Mouse (Mus musculus): Measurements from ENCODE around the gene Aph1c. TPM values are rescaled to one million over a fixed set of nuclear protein-coding genes. Genes with fewer than 3 reads are reported as not detected.
"Not testable (repeated sequence)": the region's sequence is repeated elsewhere in the genome, so short reads cannot be mapped to it uniquely, and the experiment has no call there.

The Aph1c gene
- polyA plus RNA-seq, 1 experiment, result 2.7 TPM

DNA sequence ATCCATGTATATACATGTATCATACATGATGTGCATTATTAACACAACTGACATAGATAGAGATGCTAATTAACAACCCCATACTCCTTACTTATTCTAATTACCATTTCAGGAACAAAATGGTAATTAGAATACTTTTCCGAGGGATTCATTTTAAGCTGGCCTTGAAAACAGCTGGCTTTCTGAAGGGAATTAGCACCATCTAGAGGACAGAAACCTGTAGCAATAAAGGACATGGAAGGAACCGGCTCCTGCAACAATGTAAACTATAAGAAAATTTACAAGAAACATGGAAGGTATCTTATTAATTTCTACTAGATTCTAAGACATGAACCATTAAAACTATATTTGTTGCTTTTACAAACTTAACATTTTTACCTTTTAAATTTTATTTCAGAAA is 46.7 kb downstream of the Aph1c start:
- Histone ChIP-seq H3K4me2 (ENCODE audit: low read depth) (no peak overlapping the region), H3K4me3 (no peak overlapping the region), H3ac (ENCODE audit: control insufficient read depth, insufficient read length) (no peak overlapping the region), H3K79me2 (ENCODE audit: control insufficient read depth, insufficient read depth) (no peaks in the 10 kb centered on the region), H3K27me3 (ENCODE audit: control insufficient read depth, insufficient read depth, insufficient read length) (no peaks in the 10 kb centered on the region), H3K36me3 (ENCODE audit: control insufficient read depth, insufficient read depth) (peaks cover 3% of the 10 kb centered on the region)
- TF ChIP-seq E2F4 (IDR thresholded peaks at IDR 0.05; ENCODE audit: insufficient read depth), result no peak
- TF ChIP-seq USF1 (IDR thresholded peaks at IDR 0.05; ENCODE audit: low read depth), result no peak
- no peak for TF ChIP-seq MYOD1 (IDR thresholded peaks at IDR 0.05; ENCODE audit: control insufficient read depth in 1 of 3, insufficient read length in 2 of 3, low read depth in 2 of 3)
- TF ChIP-seq POLR2A (IDR thresholded peaks at IDR 0.05; ENCODE audit: insufficient read length, low read depth), result no peak
- no peak for TF ChIP-seq MAX (IDR thresholded peaks at IDR 0.05; ENCODE audit: low read depth)
- no peak for TF ChIP-seq TCF12 (IDR thresholded peaks at IDR 0.05; ENCODE audit: insufficient read depth, poor library complexity, severe bottlenecking)

DNA sequence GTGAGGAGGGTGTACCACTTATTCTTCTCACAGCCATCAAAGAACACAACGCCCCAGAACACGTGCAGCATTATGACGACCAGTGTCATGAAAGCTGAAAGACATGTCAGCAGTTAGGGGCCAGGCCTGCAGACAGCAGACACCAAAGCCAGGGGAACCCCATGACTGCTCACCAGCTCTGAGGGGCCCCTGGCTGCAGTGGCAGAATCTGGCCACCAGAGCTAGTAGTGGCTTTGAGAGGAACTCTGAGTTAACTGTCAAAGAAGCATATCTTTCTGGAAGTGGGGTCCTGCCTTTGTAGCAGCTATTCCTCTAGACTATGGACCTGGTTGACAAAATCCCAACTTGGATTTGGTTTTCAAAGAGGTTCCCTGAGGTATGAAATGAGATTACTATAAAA is 50.0 kb downstream of the Aph1c start:
- H3ac ChIP-seq (ENCODE audit: control insufficient read depth, insufficient read length); H3K4me3 ChIP-seq; H3K79me2 ChIP-seq (ENCODE audit: control insufficient read depth, insufficient read depth); H3K36me3 ChIP-seq (ENCODE audit: control insufficient read depth, insufficient read depth); H3K4me2 ChIP-seq (ENCODE audit: low read depth); H3K27me3 ChIP-seq (ENCODE audit: control insufficient read depth, insufficient read depth, insufficient read length): not testable (repeated sequence)

GRCm38 (mm10) chr9:66770701-66771100 is 63.8 kb downstream of the Aph1c start:
- Histone ChIP-seq H3K4me3 (no peak overlapping the region), H3K79me2 (ENCODE audit: control insufficient read depth, insufficient read depth) (no peaks in the 10 kb centered on the region), H3K27me3 (ENCODE audit: control insufficient read depth, insufficient read depth, insufficient read length) (no peaks in the 10 kb centered on the region), H3ac (ENCODE audit: control insufficient read depth, insufficient read length) (no peak overlapping the region), H3K4me2 (ENCODE audit: low read depth) (no peak overlapping the region), H3K36me3 (ENCODE audit: control insufficient read depth, insufficient read depth) (no peaks in the 10 kb centered on the region)
- TF ChIP-seq MYOD1 (IDR thresholded peaks at IDR 0.05; ENCODE audit: control insufficient read depth in 1 of 3, insufficient read length in 2 of 3, low read depth in 2 of 3), result no peak

GRCm38 (mm10) chr9:66769275-66769674 is 65.3 kb downstream of the Aph1c start:
- no peak for TF ChIP-seq POLR2A (IDR thresholded peaks at IDR 0.05; ENCODE audit: insufficient read length, low read depth)
- no peaks in the 10 kb centered on the region for H3K27me3 ChIP-seq (ENCODE audit: control insufficient read depth, insufficient read depth, insufficient read length)
- no peak overlapping the region for H3K4me2 ChIP-seq (ENCODE audit: low read depth)
- no peak overlapping the region for H3ac ChIP-seq (ENCODE audit: control insufficient read depth, insufficient read length)
- no peak overlapping the region for H3K4me3 ChIP-seq
- H3K36me3 ChIP-seq (ENCODE audit: control insufficient read depth, insufficient read depth), result no peaks in the 10 kb centered on the region
- H3K79me2 ChIP-seq (ENCODE audit: control insufficient read depth, insufficient read depth), result no peaks in the 10 kb centered on the region

DNA sequence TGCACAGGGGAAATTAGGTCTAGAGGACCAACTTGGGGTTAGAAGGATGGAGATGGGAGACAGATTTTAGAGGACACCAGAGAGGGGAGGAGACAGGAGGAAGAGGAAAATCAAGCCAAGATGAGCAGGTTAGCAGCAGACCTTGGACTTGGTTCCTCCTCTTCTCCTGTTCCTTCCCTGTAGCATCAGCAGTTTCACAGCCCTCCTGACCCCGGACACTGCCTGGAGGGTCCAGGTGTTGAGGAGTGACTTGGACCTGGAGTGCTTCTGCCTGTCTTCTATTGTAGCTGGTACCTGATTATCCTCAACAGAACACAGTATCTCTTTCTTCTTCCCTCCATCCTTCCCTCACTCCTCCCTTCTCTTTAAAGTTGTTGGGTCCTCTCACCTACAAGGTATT is 65.8 kb downstream of the Aph1c start:
- no peaks in the 10 kb centered on the region for H3K79me2 ChIP-seq (ENCODE audit: control insufficient read depth, insufficient read depth)
- no peak overlapping the region for H3K4me3 ChIP-seq
- no peaks in the 10 kb centered on the region for H3K27me3 ChIP-seq (ENCODE audit: control insufficient read depth, insufficient read depth, insufficient read length)
- no peaks in the 10 kb centered on the region for H3K36me3 ChIP-seq (ENCODE audit: control insufficient read depth, insufficient read depth)
- no peak overlapping the region for H3ac ChIP-seq (ENCODE audit: control insufficient read depth, insufficient read length)
- TF ChIP-seq MAX (IDR thresholded peaks at IDR 0.05; ENCODE audit: low read depth) (no peak), TCF12 (IDR thresholded peaks at IDR 0.05; ENCODE audit: insufficient read depth, poor library complexity, severe bottlenecking) (no peak), USF1 (IDR thresholded peaks at IDR 0.05; ENCODE audit: low read depth) (no peak), MYOD1 (IDR thresholded peaks at IDR 0.05; ENCODE audit: control insufficient read depth in 1 of 3, insufficient read length in 2 of 3, low read depth in 2 of 3) (no peak), MYOG (IDR thresholded peaks at IDR 0.05; ENCODE audit: control insufficient read depth in 1 of 3, insufficient read depth in 1 of 3, insufficient read length in 2 of 3, low read depth in 2 of 3) (no peak), REST (IDR thresholded peaks at IDR 0.05; ENCODE audit: insufficient read depth, insufficient read length) (no peak), TCF3 (IDR thresholded peaks at IDR 0.05; ENCODE audit: insufficient read length, low read depth) (no peak), POLR2A (IDR thresholded peaks at IDR 0.05; ENCODE audit: insufficient read length, low read depth) (no peak), E2F4 (IDR thresholded peaks at IDR 0.05; ENCODE audit: insufficient read depth) (no peak), POLR2AphosphoS2 (IDR thresholded peaks at IDR 0.05; ENCODE audit: insufficient read length, low read depth) (no peak), CEBPB (IDR thresholded peaks at IDR 0.05; ENCODE audit: insufficient read depth, poor library complexity, severe bottlenecking) (no peak), SRF (IDR thresholded peaks at IDR 0.05; ENCODE audit: control insufficient read depth, insufficient read length, low read depth) (no peak)
- no peak overlapping the region for H3K4me2 ChIP-seq (ENCODE audit: low read depth)

Other genes starting within 250 kb of the Aph1c start
- 20.4 TPM for gene Usp3, start 241.6 kb downstream of the Aph1c start, polyA plus RNA-seq (2012; fragmentation: generic; extraction: Trizol)
- gene Car12, start 121.0 kb downstream of the Aph1c start, polyA plus RNA-seq (2012; fragmentation: generic; extraction: Trizol), result 0.40 TPM
- gene Aph1b, start 39.2 kb downstream of the Aph1c start, polyA plus RNA-seq (2012; fragmentation: generic; extraction: Trizol), result 2.5 TPM
- not detected for gene Gm10647, start 37.7 kb downstream of the Aph1c start, polyA plus RNA-seq (2012; fragmentation: generic; extraction: Trizol)
- gene Rab8b, start 85.0 kb upstream of the Aph1c start, polyA plus RNA-seq (2012; fragmentation: generic; extraction: Trizol), result 2.3 TPM
- 588 TPM for gene Rps27l, start 111.4 kb upstream of the Aph1c start, polyA plus RNA-seq (2012; fragmentation: generic; extraction: Trizol)
- gene Lactb, start 140.8 kb upstream of the Aph1c start, polyA plus RNA-seq (2012; fragmentation: generic; extraction: Trizol), result 6.6 TPM
- gene Tpm1, start 214.7 kb upstream of the Aph1c start, polyA plus RNA-seq (2012; fragmentation: generic; extraction: Trizol), result 1,921 TPM